In genomic region chr4:127419786-127420120, GRCm38 (mm10) we compare ENCODE assay signal across 10 mouse cellular contexts.
A peak's percentile ranks its signal among the peaks of the same experiment; 100 is the strongest.
DNase-seq lines count a peak whose midpoint lies in the region; ATAC-seq and TF ChIP-seq lines count a peak whose summit lies in the region.
"Had no signal": no experiment of that assay in that cellular context is flagged by ENCODE, and none has a peak within 500 bp of the region (broad histone marks: within the 10 kb centered on the region; RNA-seq: fewer than 3 reads in every experiment).

No protein-coding gene starts in this region.

- no peaks in the 10 kb centered on the region for H3K36me3 ChIP-seq in heart, embryonic 14.5 days (ENCODE audit: control insufficient read depth, insufficient read depth, low read length)
- no peaks in the 10 kb centered on the region for H3K36me3 ChIP-seq in testis, adult 2 months (ENCODE audit: control insufficient read depth, insufficient read depth, low read length)
- H3K36me3 ChIP-seq in midbrain, embryonic 12.5 days: no peaks in the 10 kb centered on the region
- no peaks in the 10 kb centered on the region for H3K36me3 ChIP-seq in thymus, adult 2 months (ENCODE audit: control insufficient read depth, insufficient read depth, low read length)

- intact Hi-C loops in heart, postnatal 25 days (cut with DNase I): no loop called here

- no peak overlapping the region for H3K27ac ChIP-seq in heart, embryonic 14.5 days (replicated peaks in 1 of 2; ENCODE audit: control insufficient read depth in 1 of 2, insufficient read depth in 1 of 2, low read depth in 2 of 2, low read length in 2 of 2)
- no peak overlapping the region for H3K27ac ChIP-seq in testis, adult 2 months (ENCODE audit: control insufficient read depth, insufficient read depth, low read depth, low read length)
- H3K27ac ChIP-seq in midbrain, embryonic 12.5 days (replicated peaks): peak overlapping the region; percentile 77
- H3K27ac ChIP-seq in thymus, adult 2 months (ENCODE audit: control insufficient read depth, insufficient read depth, low read length): no peak overlapping the region

- H3K9me3 ChIP-seq in heart, embryonic 14.5 days (ENCODE audit: control insufficient read depth, low read length): no peaks in the 10 kb centered on the region
- no peaks in the 10 kb centered on the region for H3K9me3 ChIP-seq in midbrain, embryonic 12.5 days

- no peaks in the 10 kb centered on the region for H3K27me3 ChIP-seq in heart, embryonic 14.5 days (ENCODE audit: control insufficient read depth, insufficient read depth, low read length)
- H3K27me3 ChIP-seq in testis, adult 2 months (ENCODE audit: control insufficient read depth, insufficient read depth, low read length): no peaks in the 10 kb centered on the region
- peaks cover 8% of the 10 kb centered on the region; the same call in 1 of the 2 replicates for H3K27me3 ChIP-seq in midbrain, embryonic 12.5 days
- no peaks in the 10 kb centered on the region for H3K27me3 ChIP-seq in thymus, adult 2 months (ENCODE audit: control insufficient read depth, insufficient read depth, low read length)

- no peak for TF ChIP-seq CTCF in testis, adult 2 months (IDR thresholded peaks at IDR 0.05; ENCODE audit: control insufficient read depth, insufficient read depth, insufficient replicate concordance, low read depth, low read length)
- no peak for TF ChIP-seq CTCF in thymus, adult 2 months (IDR thresholded peaks at IDR 0.05; ENCODE audit: borderline replicate concordance, control insufficient read depth, extremely low read depth, insufficient read depth, low read length, poor library complexity)

- peak overlapping the region; percentile 31 for H3K4me2 ChIP-seq in heart, embryonic 14.5 days (ENCODE audit: low read length)
- peak overlapping the region; percentile 29 for H3K4me2 ChIP-seq in midbrain, embryonic 12.5 days (replicated peaks)

- WGBS in heart, embryonic 14.5 days: 29% methylated on average over 8 of the region's 8 CpGs
- 35% methylated on average over 8 of the region's 8 CpGs for WGBS in midbrain, embryonic 12.5 days
- 74% methylated on average over 8 of the region's 8 CpGs for WGBS in thymus, adult 2 months

- ATAC-seq in heart, embryonic 14.5 days (ENCODE audit: insufficient number of reproducible peaks, insufficient read depth, low FRiP score, low read depth): peak; percentile 22; the same call in 1 of the 2 replicates
- peak; percentile 41; the same call in 1 of the 2 replicates for ATAC-seq in midbrain, embryonic 12.5 days (ENCODE audit: low FRiP score, low read depth)
- ATAC-seq in activated CD4-positive, CD25-positive, alpha-beta regulatory T cell, adult 4 months: no peak

- TF ChIP-seq POLR2A in testis, adult 2 months (IDR thresholded peaks at IDR 0.05; ENCODE audit: control insufficient read depth, low read depth, low read length): no peak
- no peak for TF ChIP-seq POLR2A in thymus, adult 2 months (IDR thresholded peaks at IDR 0.05; ENCODE audit: control insufficient read depth, extremely low read depth, insufficient read depth, low read length, poor library complexity)

- H3K4me1 ChIP-seq in heart, embryonic 14.5 days (ENCODE audit: control insufficient read depth in 2 of 2, insufficient read depth in 2 of 2, low read length in 2 of 2): peaks cover 23 to 26% of the 10 kb centered on the region in 2 experiments
- peaks cover 13% of the 10 kb centered on the region for H3K4me1 ChIP-seq in testis, adult 2 months (ENCODE audit: control insufficient read depth, insufficient read depth, low read length)
- H3K4me1 ChIP-seq in midbrain, embryonic 12.5 days: peaks cover 17% of the 10 kb centered on the region
- no peaks in the 10 kb centered on the region for H3K4me1 ChIP-seq in thymus, adult 2 months (replicated peaks; ENCODE audit: control insufficient read depth, insufficient read depth, low read length)

- no peak overlapping the region for H3K4me3 ChIP-seq in heart, embryonic 14.5 days (ENCODE audit: control insufficient read depth in 1 of 2, insufficient read depth in 1 of 2, low read depth in 1 of 2, low read length in 2 of 2)
- H3K4me3 ChIP-seq in testis, adult 2 months (ENCODE audit: control insufficient read depth, low read depth, low read length): peak overlapping the region; percentile 12
- no peak overlapping the region for H3K4me3 ChIP-seq in midbrain, embryonic 12.5 days
- H3K4me3 ChIP-seq in thymus, adult 2 months (ENCODE audit: control insufficient read depth, insufficient read depth, low read length): no peak overlapping the region

- no peak overlapping the region for H3K9ac ChIP-seq in heart, embryonic 14.5 days (ENCODE audit: low read length)
- H3K9ac ChIP-seq in midbrain, embryonic 12.5 days (replicated peaks): no peak overlapping the region

- DNase-seq in heart, postnatal 25 days (ENCODE audit: low spot score): no peak
- no peak for DNase-seq in testis, postnatal 10 days (ENCODE audit: low spot score)
- no peak for DNase-seq in thymus, adult 2 months
- DNase-seq in right cerebral cortex, adult 18-20 months: no peak
- DNase-seq: gastrocnemius, postnatal 36 days; kidney, adult 8-10 months had no signal
